Mouse (Mus musculus): ENCODE results near the gene Ethe1.
A peak's percentile ranks its signal among the peaks of the same experiment; 100 is the strongest.

Gene Ethe1

GRCm38 (mm10) chr7:24640450-24640849, 53.1 kb downstream of the Ethe1 start:
- DNase-seq (ENCODE audit: low read depth, low spot score) = no peak
- H3K27me3 ChIP-seq (ENCODE audit: control insufficient read depth, insufficient read depth, low read length, poor library complexity, severe bottlenecking) = no peaks in the 10 kb centered on the region
- H3K36me3 ChIP-seq (ENCODE audit: control insufficient read depth, insufficient read depth, low read length, poor library complexity, severe bottlenecking) = no peaks in the 10 kb centered on the region

GRCm38 (mm10) chr7:24642491-24642890, 55.1 kb downstream of the Ethe1 start:
- no peaks in the 10 kb centered on the region for H3K27me3 ChIP-seq (ENCODE audit: control insufficient read depth, insufficient read depth, low read length, poor library complexity, severe bottlenecking)
- no peaks in the 10 kb centered on the region for H3K36me3 ChIP-seq (ENCODE audit: control insufficient read depth, insufficient read depth, low read length, poor library complexity, severe bottlenecking)
- DNase-seq (ENCODE audit: low read depth, low spot score) = peak; percentile 87

- Histone ChIP-seq H3K36me3 (ENCODE audit: control insufficient read depth, insufficient read depth, low read length, poor library complexity, severe bottlenecking) (no peaks in the 10 kb centered on the region), H3K27me3 (ENCODE audit: control insufficient read depth, insufficient read depth, low read length, poor library complexity, severe bottlenecking) (no peaks in the 10 kb centered on the region)
- DNase-seq (ENCODE audit: low read depth, low spot score) = no peak
Measured at GRCm38 (mm10) chr7:24644492-24644891, 57.1 kb downstream of the Ethe1 start.

GRCm38 (mm10) chr7:24644996-24645395, 57.7 kb downstream of the Ethe1 start:
- peak; percentile 36 for DNase-seq (ENCODE audit: low read depth, low spot score)
- H3K27me3 ChIP-seq (ENCODE audit: control insufficient read depth, insufficient read depth, low read length, poor library complexity, severe bottlenecking) = no peaks in the 10 kb centered on the region
- H3K36me3 ChIP-seq (ENCODE audit: control insufficient read depth, insufficient read depth, low read length, poor library complexity, severe bottlenecking) = no peaks in the 10 kb centered on the region

DNA sequence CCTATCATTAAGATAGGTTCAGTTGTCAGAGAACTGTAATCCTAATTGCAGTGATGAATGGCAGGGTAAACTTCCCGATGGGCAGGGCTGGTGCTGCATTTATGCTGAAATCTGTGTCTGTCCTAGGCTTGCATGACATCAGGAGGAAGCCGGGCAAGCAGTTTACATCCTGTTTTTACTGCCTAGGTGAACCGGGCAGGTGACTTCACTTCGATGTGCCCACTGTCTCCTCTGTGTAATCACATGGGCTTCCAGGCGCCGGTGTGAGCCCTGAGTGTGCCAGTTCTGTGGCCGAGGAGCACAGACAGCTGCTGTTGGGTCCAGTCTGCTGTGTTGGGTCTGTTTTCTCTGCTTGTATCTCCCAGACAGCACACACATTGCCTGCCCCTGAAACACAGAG, 59.1 kb downstream of the Ethe1 start:
- Histone ChIP-seq H3K27me3 (ENCODE audit: control insufficient read depth, insufficient read depth, low read length, poor library complexity, severe bottlenecking) (no peaks in the 10 kb centered on the region), H3K36me3 (ENCODE audit: control insufficient read depth, insufficient read depth, low read length, poor library complexity, severe bottlenecking) (no peaks in the 10 kb centered on the region)
- peak; percentile 52 for DNase-seq (ENCODE audit: low read depth, low spot score)

DNA sequence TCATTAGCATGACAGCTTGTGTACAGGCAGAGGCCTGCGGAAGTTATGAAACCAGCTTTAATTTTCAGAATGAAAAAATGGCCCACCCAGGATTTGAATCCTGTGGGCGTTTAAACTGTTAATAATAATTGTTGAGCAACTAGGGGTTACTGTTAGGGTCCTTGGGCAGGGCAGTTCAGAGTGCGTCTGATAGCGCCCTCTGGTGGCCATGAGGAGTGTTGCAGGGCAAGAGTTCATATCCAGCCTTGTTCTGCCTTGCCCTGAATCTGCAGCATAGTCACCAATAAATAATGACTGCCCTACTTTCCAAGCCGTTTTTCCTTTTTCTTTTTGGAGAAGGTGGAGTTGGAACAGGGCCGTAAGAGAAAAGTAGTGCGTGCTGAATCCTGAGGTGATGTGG, 66.3 kb downstream of the Ethe1 start:
- DNase-seq (ENCODE audit: low read depth, low spot score) = peak; percentile 84
- Histone ChIP-seq H3K36me3 (ENCODE audit: control insufficient read depth, insufficient read depth, low read length, poor library complexity, severe bottlenecking) (no peaks in the 10 kb centered on the region), H3K27me3 (ENCODE audit: control insufficient read depth, insufficient read depth, low read length, poor library complexity, severe bottlenecking) (no peaks in the 10 kb centered on the region)

All from splenic B cell, adult 2 months (primary cell).